Mouse (Mus musculus) left cerebral cortex, adult 9 months (tissue): ENCODE measurements around the gene Tiam2.

Source experiments
- DNase-seq, 2 experiments: peaks; one replicate each; pipeline ENCODE4 v3.0.0; 2022; ENCODE audit warnings: low spot score in 2 of 2

Gene Tiam2

DNA sequence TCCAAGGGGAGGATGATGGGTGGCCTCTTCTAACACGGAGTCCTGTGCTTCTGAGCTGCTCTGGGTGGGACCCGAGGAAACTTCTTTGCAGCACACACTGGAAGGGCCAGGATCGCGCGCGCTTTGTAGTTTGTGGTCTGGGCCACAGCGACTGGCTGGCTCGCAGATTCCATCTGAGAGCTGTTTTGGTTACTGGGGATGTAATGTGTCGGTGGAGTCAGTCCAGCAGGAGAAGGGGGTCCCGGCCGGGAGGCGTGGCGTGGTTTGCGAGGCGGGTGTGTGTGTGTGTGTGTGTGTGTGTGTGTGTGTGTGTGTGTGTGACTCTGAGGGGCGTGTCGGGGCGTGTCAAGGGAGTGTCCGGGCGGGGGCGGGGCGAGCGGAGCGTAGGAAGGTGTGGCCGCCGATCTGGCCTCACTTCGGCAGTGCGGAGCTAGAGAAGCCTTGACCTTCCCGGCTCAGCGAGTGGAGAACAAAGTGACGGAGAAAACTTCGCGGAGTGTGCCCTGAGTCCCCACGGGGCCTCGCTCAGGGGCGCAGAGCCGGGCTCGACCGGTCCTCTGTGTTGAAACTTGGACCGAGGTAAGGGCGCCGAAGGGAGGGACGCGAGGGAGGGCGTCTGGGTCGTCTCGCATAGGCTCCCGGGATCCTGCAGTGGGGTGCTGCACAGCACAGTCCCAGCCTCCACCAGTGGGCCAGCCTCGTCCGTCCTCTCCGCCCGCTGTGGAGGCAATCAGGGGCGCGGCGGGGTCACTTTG lies at the start of gene Tiam2:
Tiam2 (plus strand) TSS at position 426 of the 755 bp plus-strand sequence.
- no peak for DNase-seq

- no peak for DNase-seq
These were observed 46.1 kb upstream of the Tiam2 start for GRCm38 (mm10) chr17:3280321-3280720.

- DNase-seq: no peak
These were observed 44.4 kb upstream of the Tiam2 start for GRCm38 (mm10) chr17:3281939-3282338.

DNA sequence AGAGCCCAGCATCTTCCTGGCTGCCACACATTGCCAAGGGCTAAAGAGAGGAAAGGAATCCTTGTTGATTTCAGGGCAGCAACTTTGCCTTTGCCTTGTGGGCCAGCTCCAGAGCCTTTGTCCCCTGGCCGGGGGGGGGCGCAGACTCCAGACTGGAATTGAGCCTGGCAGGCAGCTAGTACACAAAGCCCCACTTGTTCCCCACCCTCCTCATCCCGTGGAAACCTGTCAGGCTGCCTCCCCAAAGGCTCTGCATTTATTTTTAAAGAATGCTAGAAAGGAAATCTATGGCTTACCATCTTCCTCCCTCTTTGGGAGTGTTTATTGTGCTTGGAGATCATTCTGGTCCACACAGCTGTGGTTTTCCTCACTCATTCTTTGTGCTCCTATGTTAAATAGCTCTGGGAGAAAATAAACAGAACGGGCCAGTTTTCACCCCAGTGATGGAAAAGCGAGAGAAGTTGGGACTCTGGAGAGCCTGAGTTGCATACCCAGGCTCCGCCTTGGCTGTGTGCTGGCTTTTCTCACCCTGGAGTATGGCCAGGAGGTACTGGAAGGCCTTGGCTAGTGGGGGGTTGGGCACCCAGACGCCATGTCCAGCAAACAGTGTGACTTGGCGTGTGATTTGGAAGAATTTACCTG lies 41.2 kb upstream of the Tiam2 start:
- peak in 1 of 2 experiments; percentile 10 for DNase-seq

DNA sequence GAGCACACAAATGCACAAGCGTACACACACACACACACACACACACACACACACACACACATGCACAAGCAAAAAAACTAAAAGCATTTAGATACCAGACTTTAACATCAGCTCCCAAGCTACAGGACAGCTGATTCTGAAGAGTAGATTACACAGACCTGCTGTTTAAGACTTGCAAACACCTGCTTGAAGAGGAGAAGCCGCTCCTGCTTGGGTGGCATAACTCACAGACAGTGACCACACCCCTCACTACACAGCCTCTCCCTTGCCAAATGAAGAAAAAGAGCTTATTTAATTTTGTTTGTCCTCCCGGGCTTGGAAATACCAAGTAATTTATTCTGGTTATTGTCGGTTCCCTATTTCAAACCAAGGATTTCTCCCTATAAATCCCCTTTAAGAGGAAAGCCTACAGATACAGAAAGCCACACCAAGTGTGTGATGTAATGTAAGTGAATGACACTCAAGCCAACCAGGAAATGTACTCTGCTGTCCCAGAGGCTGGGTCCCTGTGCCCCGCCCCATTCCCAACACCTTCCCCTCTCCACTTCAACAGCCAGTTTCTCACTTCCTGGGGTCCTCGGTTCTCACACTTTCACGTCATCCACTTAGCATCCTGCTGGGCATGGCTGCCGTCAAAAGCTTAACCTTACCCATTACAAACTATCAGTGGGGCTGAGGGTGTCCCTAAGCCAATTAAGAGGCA lies 40.1 kb upstream of the Tiam2 start:
- no peak for DNase-seq

DNA sequence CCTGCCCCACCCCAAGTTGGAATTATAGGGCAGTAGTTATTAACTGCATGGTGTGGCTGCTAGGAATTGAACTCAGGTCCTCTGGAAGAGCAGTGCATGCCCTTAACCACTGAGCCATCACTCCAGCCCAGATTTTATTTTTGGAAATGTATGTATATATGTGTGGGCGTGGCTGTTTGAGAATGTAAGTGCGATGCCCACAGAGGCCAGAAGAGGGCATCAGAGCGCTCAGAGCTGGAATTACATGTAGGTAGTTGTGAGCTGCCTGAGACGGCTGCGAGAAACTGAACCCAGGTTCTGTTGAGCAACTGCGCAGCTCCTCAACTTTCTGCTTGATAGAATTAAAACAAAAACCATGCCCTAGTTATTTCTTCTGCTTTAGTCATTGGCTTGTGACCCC lies 38.0 kb upstream of the Tiam2 start:
- DNase-seq: peak in 1 of 2 experiments; percentile 72

DNA sequence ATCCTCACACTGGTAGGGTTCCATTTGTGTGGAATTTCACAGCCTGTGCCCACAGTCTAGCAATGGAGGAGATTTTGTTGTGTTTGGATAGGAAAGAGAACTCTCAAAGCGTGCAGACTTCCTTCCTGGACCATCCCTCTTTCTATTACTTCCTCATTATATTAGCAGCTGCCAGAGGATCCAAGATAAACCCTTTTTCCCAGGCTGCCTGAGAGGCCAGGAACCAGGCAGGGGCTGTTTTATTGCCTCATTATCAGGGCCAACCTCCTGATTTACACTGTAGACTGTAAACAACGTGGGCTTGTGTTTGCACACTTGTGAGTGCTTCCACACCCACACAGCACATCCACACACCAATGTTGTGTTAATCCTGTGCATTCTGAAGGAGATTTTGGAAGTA lies 31.3 kb upstream of the Tiam2 start:
- no peak for DNase-seq

GRCm38 (mm10) chr17:3299487-3299886 lies 26.9 kb upstream of the Tiam2 start:
- no peak for DNase-seq

- no peak for DNase-seq
These were observed 20.4 kb upstream of the Tiam2 start for GRCm38 (mm10) chr17:3305926-3306325.

DNA sequence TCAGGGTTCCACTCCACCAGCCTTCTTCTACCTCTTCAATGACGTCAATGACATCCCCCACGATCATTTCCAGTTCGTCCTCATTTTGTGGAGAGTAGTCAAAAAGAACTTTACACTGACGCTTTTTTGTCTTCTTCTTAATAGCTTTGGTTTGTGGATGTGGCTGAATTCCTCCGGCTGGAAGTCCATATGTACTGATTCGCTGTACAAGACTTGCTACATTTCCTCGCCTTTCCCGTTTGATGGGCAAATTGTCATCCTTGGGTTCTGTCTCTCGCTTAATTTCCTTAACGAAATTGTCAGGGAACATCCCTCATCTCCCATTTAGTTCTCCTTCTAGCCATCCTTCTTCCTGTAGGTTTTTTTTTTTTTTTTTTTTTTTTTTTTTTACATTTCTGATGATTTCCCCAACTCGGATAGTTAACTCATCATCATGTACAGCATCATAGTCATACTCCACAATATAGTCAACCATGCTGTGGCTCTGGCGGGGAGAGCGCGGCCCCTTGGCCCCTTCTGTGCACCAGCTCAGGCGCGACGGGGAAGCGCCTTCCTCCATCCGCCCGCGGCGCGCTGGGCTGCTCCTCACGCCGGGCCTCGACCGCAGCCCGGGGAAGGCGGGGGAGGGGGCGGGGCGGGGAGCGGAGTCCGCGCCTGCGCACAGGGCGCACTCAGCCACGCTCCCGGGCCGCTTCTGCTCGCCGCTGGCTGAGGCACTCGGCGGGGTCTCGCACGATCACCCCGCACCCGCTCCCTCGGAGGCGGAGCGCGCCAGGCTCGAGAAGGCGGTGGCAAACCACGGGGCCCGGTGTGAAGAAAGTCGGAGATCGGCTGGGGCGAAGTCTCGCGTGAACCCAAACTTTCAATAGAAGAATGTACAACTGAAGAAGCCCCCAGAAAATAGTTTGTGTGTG lies 12.4 kb upstream of the Tiam2 start:
- DNase-seq: peak in 1 of 2 experiments; percentile 42

DNA sequence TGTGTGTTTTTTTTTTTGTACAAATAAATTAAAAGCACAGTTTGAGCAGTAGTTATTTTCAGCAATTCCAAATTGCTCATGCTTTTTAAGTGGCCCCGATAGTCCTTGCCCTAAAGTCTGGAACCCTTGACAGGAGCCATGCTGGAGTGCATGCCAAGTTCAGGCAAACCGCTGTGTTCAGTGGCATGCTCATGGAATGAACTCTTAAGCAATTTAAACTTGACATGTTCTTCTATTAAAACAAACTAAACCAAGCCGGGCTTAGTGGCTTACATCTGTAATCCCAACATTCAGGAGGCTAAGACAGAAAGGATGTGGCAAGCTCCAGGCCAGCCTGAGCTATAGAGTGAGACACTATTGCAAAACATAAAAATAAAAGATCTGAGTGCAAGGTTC lies 11.8 kb upstream of the Tiam2 start:
- DNase-seq: no peak

DNA sequence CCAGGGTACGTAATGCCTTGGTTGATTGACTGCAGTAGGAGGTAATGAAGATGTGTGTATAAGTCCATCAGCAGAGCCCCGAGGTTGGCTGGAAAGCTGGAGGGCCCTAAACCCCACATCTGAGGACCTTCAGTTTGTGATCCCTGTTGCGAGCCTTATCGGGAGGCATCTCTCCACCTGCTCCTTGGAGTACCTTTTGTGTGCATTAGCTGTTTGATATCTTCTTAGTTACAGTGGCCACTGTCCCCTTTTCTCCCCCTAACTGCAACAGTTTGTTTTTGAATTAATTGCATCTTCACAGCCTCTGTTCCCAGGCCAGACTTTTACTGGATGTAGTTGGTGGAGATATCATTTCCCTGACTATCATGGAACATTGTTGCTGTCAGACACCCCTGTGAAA lies 10.8 kb upstream of the Tiam2 start:
- no peak for DNase-seq

DNA sequence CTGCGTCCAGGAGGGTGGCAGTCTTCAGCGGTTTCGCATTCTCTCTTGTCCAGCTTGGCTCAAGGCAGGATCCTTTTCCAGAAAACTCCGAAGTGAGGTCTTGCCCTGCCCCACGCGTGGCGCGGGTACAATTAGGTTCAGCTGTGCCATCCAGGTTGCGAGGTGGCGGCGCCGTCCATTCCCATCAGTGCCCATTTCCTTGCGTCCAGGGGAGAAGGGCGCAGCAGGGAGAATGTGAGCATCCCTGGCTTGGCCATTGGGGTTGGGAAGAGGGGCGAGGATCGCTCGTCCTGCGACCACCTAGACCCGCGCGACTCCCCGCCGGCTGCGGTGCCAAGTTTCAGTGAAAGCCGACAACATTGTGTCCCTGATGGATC lies 518 bp downstream of the Tiam2 start:
- DNase-seq: no peak

GRCm38 (mm10) chr17:3327335-3327734 lies 962 bp downstream of the Tiam2 start:
- DNase-seq: no peak

DNA sequence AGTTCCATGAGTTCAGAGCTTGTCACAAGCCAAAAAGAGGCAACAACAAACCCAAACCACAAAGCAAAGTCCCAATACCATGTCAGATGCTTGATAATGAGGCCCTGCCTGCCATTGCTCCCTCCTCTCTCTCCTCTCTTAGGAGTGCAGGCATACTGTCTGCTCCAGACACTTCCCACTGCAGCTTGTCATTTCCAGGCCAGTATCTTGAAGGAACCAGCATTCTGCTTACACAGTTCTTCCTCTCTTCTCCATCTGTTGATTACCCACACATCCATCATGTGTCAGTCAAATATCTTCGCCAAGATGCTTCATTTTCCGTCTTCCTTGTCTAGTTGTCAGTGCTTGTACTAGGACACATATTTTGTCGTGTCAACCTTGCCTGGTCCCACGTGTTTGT lies 2.4 kb downstream of the Tiam2 start:
- DNase-seq: no peak

GRCm38 (mm10) chr17:3329429-3329828 lies 3.1 kb downstream of the Tiam2 start:
- no peak for DNase-seq

DNA sequence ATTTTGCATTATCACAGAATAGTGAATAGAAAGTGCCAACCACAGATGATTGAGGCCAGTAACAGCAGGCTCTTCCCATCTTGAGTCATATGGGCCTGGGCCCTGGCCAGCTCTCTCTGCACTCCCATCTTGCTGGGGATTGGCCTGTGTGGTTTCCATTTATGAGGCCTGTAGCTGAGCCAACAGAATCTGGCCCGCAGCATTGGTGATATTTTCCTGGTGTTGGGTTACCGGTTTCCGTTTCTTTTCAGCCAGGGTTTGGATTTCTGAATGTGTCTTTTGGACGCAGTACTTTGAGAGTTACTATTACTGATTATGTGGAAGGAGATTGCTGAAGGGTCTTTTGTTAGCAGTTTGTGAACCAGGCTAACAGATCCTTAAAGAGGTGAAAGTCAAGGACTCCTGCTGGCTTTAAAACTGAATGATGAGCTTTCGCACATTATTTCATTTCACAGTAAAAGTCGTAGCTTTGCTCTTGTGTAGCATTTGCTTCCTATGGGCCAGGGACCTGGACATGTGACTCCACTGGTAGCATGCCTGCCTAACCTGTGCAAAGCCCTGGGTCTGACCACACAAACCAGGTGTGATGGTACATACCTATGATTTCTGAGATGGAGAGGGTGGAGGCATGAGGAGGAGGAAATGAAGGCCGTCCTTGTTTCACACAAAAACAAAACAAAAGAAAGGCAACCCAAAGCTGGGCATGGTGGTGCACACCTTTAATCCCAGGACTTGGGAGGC lies 5.5 kb downstream of the Tiam2 start:
- no peak for DNase-seq

GRCm38 (mm10) chr17:3336161-3336739 lies 9.9 kb downstream of the Tiam2 start:
- no peak for DNase-seq

GRCm38 (mm10) chr17:3336887-3337524 lies 10.6 kb downstream of the Tiam2 start:
- DNase-seq: no peak

DNA sequence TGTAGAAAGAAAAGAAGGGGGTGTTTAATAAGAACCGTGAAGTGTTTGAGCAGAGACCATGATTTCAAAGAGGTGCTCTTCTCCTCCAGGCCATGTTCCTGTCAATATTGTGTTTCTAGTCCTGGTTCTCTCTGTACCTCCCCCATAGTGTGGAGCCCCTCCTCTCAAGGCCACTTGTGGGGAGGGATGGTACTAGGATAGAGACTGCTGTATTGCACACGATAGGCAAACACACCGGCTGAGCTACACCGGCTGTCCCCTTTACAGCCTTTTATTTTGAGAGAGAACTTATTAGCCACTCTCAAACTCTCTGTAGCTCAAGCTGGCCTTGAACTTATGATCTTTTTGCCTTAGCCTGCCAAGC lies 11.1 kb downstream of the Tiam2 start:
- no peak for DNase-seq
